Mouse (Mus musculus) left cerebral cortex, postnatal 14 days (tissue): Measurements from ENCODE around the gene Hcn3. TPM values are rescaled to one million over a fixed set of nuclear protein-coding genes. Genes with fewer than 3 reads are reported as not detected.

ENCODE experiments used
- DNase-seq, 2 experiments: peaks; one replicate each; pipeline ENCODE4 v3.0.0; 2021 to 2022; ENCODE audit warnings: low spot score in 2 of 2, mixed read lengths in 1 of 2
- intact Hi-C: fragments of 180-260 bp; cut with DNase I; formaldehyde crosslinking; loops from one replicate; pipeline ENCODE4 v1.15.1; 2025
- long read RNA-seq, 2 experiments: library from polyadenylated mRNA; stranded (forward); transcript quantifications; one replicate each; pipeline ENCODE4 v2.0.0; 2021
- total RNA-seq, 2 experiments: library from RNA; stranded (reverse); gene quantifications; 2 replicates each; pipeline ENCODE4 v1.2.3; 2021

The Hcn3 gene
- total RNA-seq: 10 to 100 TPM; 20.4 to 25.1 TPM
- long read RNA-seq, experiment 1, full-length matches to known transcripts: 10 of 14 reads
- long read RNA-seq, experiment 1, partial matches to known transcripts: 1 of 14 reads
- long read RNA-seq, experiment 1, other reads (novel, unspliced or antisense): 3 of 14 reads
- long read RNA-seq, experiment 2, full-length matches to known transcripts: 5 of 10 reads
- long read RNA-seq, experiment 2, partial matches to known transcripts: 1 of 10 reads
- long read RNA-seq, experiment 2, other reads (novel, unspliced or antisense): 4 of 10 reads

GRCm38 (mm10) chr3:89159616-89160344 lies at the start of gene Hcn3:
Gene Hcn3, minus strand, starts transcription at chr3:89160196.
- peak in 1 of 2 experiments; percentile 60 for DNase-seq
- intact Hi-C loops: loop anchor here (5.0 kb wide), 2 partner anchors 42 to 67 kb away; partner anchors contain the start of gene Rusc1

GRCm38 (mm10) chr3:89209731-89210130 lies 49.7 kb upstream of the Hcn3 start:
- intact Hi-C loops: loop anchor here (5.0 kb wide), 1 partner anchor 92 kb away; no protein-coding TSS in a partner anchor
- DNase-seq: no peak

- DNase-seq: no peak
- intact Hi-C loops: no loop called here
Observed at GRCm38 (mm10) chr3:89208736-89209135, 48.7 kb upstream of the Hcn3 start.

- DNase-seq: no peak
- intact Hi-C loops: no loop called here
Observed at GRCm38 (mm10) chr3:89208075-89208657, 48.2 kb upstream of the Hcn3 start.

- intact Hi-C loops: no loop called here
- no peak for DNase-seq
Observed at GRCm38 (mm10) chr3:89206695-89207094, 46.7 kb upstream of the Hcn3 start.

GRCm38 (mm10) chr3:89206079-89206478 lies 46.1 kb upstream of the Hcn3 start:
- DNase-seq: no peak
- intact Hi-C loops: no loop called here

- DNase-seq: no peak
- intact Hi-C loops: no loop called here
Observed at GRCm38 (mm10) chr3:89203142-89203514, 43.1 kb upstream of the Hcn3 start.

- intact Hi-C loops: no loop called here
- peak; percentile 91 to 92 for DNase-seq
Observed at GRCm38 (mm10) chr3:89202253-89203141, 42.5 kb upstream of the Hcn3 start, which contains the start of gene Gba. Gene Gba, plus strand, starts transcription at chr3:89202928.

GRCm38 (mm10) chr3:89199839-89200238 lies 39.8 kb upstream of the Hcn3 start:
- intact Hi-C loops: no loop called here
- no peak for DNase-seq

GRCm38 (mm10) chr3:89195979-89196877 lies 36.2 kb upstream of the Hcn3 start:
- peak; percentile 83 to 90 for DNase-seq
- intact Hi-C loops: no loop called here

- DNase-seq: no peak
- intact Hi-C loops: no loop called here
Observed at GRCm38 (mm10) chr3:89193853-89194252, 33.9 kb upstream of the Hcn3 start.

GRCm38 (mm10) chr3:89193351-89193750 lies 33.4 kb upstream of the Hcn3 start:
- DNase-seq: no peak
- intact Hi-C loops: no loop called here

- DNase-seq: no peak
- intact Hi-C loops: no loop called here
Observed at GRCm38 (mm10) chr3:89190436-89190835, 30.4 kb upstream of the Hcn3 start.

GRCm38 (mm10) chr3:89188478-89188875 lies 28.5 kb upstream of the Hcn3 start:
- no peak for DNase-seq
- intact Hi-C loops: no loop called here

- no peak for DNase-seq
- intact Hi-C loops: no loop called here
Observed at GRCm38 (mm10) chr3:89187690-89188477, 27.9 kb upstream of the Hcn3 start.

- intact Hi-C loops: no loop called here
- no peak for DNase-seq
Observed at GRCm38 (mm10) chr3:89187197-89187596, 27.2 kb upstream of the Hcn3 start.

GRCm38 (mm10) chr3:89183959-89184315 lies 23.9 kb upstream of the Hcn3 start:
- intact Hi-C loops: no loop called here
- DNase-seq: no peak
